Mouse (Mus musculus) heart, postnatal 36 days (tissue): ENCODE data around the gene Gm28035. TPM values are rescaled to one million over a fixed set of nuclear protein-coding genes. Genes with fewer than 3 reads are reported as not detected.

Source experiments
- DNase-seq, 2 experiments: peaks; one replicate each; pipeline ENCODE4 v3.0.0; 2021 to 2022
- intact Hi-C: fragments of 180-260 bp; cut with DNase I; formaldehyde crosslinking; loops from one replicate; pipeline ENCODE4 v1.15.1; 2025
- total RNA-seq, 2 experiments: library from RNA; stranded (reverse); gene quantifications; 2 replicates each; pipeline ENCODE4 v1.2.3; 2021

Gm28035 gene
- total RNA-seq, 2 experiments from 2014 or later = 4.5 to 5.5 TPM

DNA sequence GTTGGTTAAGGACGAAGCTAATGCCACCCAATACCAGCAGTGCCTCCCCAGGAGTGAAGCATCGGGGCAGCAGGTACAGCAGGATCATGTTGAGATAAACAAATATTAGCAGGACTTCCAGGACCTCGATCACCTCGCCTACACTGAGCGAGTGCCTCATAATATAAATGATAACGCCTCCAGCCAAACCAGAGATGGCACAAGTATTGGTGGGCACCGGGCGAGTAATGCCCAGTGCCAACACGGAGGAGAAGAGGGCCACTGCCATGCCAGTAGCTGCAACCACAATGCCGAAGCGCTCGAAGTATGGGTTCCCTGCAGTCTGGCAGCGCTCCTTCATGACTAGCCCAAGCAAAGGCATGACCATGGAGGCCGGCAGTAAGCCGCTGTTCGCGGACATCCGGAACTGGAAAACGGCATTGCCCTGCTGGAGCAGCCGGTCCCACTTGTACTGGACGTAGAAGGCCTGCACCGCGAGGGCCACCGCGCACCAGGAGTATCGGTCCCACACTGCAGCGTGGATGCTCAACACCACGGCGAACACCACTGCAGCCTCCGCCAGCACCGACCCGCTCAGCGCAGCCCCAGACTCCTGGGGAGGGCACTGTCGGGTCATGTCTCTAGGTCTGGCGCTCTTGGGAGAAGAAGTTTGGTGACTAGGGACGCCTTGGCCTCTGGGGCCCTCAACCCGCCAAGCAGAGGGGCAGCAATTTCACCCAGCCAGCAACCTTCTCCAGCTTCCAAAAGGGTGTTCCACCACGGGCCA is 45.2 kb downstream of the Gm28035 start:
- intact Hi-C loops = loop anchor here (5.0 kb wide), 1 partner anchor 158 kb away; no protein-coding TSS in a partner anchor
- peak in 1 of 2 experiments; percentile 17 for DNase-seq

GRCm38 (mm10) chr2:30286192-30287026 is 46.0 kb downstream of the Gm28035 start, which contains the start of the genes Dolk and Nup188:
Gene Dolk, minus strand, starts transcription at chr2:30286334.
Gene Nup188, plus strand, starts transcription at chr2:30286397.
- intact Hi-C loops = loop anchor here (5.0 kb wide), 1 partner anchor 159 kb away; no protein-coding TSS in a partner anchor
- peak; percentile 98 for DNase-seq

DNA sequence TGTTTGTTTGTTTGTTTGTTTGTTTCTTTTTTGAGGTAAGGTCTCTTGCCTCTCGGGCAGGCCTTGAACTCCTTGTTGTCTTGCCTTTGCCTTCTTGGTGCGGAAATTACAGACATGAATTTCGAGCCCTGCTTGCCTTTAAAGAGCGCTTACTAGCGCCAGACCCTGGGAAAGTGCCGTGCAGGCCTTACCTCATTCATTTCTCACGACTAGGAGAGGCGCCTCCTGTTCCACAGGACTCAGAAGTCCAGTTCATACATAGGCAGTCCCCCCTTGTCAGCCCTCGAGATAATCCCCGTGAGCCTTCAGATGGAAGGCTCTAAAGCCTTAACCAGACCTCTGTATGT is 46.6 kb downstream of the Gm28035 start:
- DNase-seq = no peak
- intact Hi-C loops = loop anchor here (5.0 kb wide), 1 partner anchor 160 kb away; no protein-coding TSS in a partner anchor

GRCm38 (mm10) chr2:30299525-30299924 is 59.2 kb downstream of the Gm28035 start:
- intact Hi-C loops = no loop called here
- no peak for DNase-seq

- intact Hi-C loops = no loop called here
- no peak for DNase-seq
Observed at GRCm38 (mm10) chr2:30299966-30300365, 59.6 kb downstream of the Gm28035 start.

DNA sequence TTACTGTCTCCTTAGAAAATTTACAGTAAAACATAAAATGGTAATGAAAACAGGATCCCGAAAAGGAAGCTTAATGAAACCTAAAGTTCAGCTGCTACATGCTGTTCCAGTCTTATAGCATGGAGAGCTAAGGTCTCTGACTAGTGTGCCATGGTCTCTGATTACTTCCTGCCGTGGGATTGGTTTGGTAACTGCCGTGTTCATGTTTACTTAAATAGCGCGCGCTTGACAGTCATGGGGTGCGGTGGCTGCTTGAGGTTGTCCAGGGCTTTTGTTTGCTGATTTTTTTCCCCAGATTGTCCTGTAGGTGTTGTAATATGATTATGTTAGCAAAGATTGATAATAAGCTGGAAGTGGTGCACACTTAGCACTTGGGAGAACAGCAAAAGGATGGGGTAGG is 65.7 kb downstream of the Gm28035 start:
- intact Hi-C loops = no loop called here
- no peak for DNase-seq

GRCm38 (mm10) chr2:30309351-30309750 is 69.0 kb downstream of the Gm28035 start:
- intact Hi-C loops = no loop called here
- no peak for DNase-seq

- DNase-seq = no peak
- intact Hi-C loops = no loop called here
Observed at GRCm38 (mm10) chr2:30311481-30311880, 71.1 kb downstream of the Gm28035 start.

- intact Hi-C loops = no loop called here
Observed at GRCm38 (mm10) chr2:30316136-30316535, 75.8 kb downstream of the Gm28035 start.

DNA sequence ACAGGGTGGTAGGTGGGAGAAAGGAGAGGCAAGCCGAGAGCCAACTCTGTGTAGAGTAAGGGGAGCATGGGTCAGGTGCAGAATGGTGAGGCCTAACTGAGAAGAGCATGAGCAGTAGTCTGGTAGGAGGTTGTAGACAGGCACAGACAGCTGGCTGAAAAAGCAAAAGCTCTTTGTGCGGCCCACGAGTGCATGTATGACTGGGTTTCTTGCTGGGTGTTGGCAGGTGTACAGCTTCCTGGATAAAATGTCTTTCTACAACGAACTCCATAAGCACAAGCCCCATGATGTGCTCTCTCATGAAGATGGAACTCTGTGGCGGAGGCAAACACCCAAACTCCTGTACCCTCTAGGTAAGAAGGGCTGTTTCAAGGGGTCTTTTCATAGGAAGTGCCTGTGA is 76.6 kb downstream of the Gm28035 start:
- no peak for DNase-seq
- intact Hi-C loops = no loop called here

More at GRCm38 (mm10) chr2:30316136-30316535, 75.8 kb downstream of the Gm28035 start:
- DNase-seq = no peak

DNA sequence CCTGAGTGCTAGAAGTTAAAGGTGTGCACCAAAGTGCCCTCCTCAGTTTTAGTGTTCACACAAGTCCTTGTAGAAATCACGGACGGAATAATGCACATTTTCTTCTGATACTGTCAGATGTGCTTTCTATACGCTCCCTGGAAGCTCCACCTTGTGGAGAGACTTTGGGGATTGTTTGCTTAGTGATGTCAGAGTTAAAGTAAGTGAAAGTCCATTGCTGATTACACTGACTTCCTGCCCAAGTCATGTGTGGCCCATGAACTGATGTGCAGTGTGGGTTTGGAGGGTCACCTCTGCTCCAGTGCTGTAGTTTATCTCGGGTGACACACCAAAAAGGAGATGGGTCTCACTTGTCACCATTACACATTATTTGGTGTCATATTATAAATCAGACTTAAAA is 78.9 kb downstream of the Gm28035 start:
- intact Hi-C loops = no loop called here

DNA sequence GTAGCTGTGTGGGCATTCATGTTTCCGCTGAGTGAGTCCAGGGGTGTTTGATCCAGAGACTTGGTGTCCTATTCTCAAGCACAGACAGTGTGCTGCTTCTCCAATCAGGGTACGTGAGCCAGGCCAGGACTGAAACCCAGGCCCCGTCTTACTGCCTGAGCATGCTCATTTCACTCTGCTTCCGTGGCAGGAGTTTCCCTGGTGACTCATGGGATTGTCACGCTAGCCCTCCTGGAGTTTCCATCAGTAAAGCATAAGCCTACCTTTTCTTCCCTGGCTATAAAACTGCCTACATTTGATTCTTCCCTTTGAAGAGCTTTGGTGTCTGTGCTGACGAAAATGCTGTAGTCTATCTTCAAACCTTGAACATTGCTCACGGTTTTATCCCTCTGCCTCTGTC is 82.7 kb downstream of the Gm28035 start:
- DNase-seq = no peak
- intact Hi-C loops = no loop called here

More for the DNA sequence above, 78.9 kb downstream of the Gm28035 start:
- DNase-seq = no peak

- no peak for DNase-seq
- intact Hi-C loops = no loop called here
Observed at GRCm38 (mm10) chr2:30325296-30325695, 84.9 kb downstream of the Gm28035 start.

DNA sequence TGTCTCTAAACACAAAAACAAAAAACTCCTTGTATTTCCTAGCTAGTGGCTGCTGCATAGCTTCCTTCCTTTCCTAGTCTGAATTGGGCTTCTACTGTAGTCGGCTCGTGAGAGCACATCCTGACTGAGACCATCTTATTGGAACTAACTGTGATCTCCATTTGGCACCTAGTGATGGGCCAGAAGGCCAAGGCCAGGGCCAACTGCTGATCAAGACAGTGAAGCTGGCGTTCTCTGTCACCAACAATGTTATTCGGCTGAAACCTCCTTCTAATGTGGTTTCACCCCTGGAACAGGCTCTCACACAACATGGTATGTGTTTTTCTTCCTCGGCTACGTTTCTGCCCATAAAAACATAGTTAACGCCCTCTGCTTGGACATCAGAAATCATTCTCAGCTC is 86.9 kb downstream of the Gm28035 start:
- DNase-seq = no peak
- intact Hi-C loops = no loop called here

- DNase-seq = no peak
- intact Hi-C loops = no loop called here
Observed at GRCm38 (mm10) chr2:30328791-30329190, 88.4 kb downstream of the Gm28035 start.

Other genes starting within 250 kb of the Gm28035 start
- 1 to 10 TPM; 6.4 to 8.2 TPM for gene Wdr34, start 191.7 kb upstream of the Gm28035 start, total RNA-seq
- 100 to 1,000 TPM in 1 of 2 experiments, 10 to 100 TPM in 1; 87.1 to 103 TPM for gene Set, start 183.2 kb upstream of the Gm28035 start, total RNA-seq
- gene Pkn3, start 162.9 kb upstream of the Gm28035 start, total RNA-seq = 10 to 100 TPM in 1 of 2 experiments, 1 to 10 TPM in 1; 8.3 to 11.5 TPM
- 1 to 10 TPM; 4.1 to 4.7 TPM for gene Zdhhc12, start 146.9 kb upstream of the Gm28035 start, total RNA-seq
- 10 to 100 TPM; 24.3 to 27.3 TPM for gene Zer1, start 116.0 kb upstream of the Gm28035 start, total RNA-seq
- 10 to 100 TPM; 17.5 to 18.0 TPM for gene Tbc1d13, start 106.8 kb upstream of the Gm28035 start, total RNA-seq
- gene Endog, start 69.1 kb upstream of the Gm28035 start, total RNA-seq = 10 to 100 TPM; 91.8 to 92.4 TPM
- 1 to 10 TPM; 5.8 to 6.0 TPM for gene Spout1, start 62.1 kb upstream of the Gm28035 start, total RNA-seq
- 10 to 100 TPM; 40.9 to 42.8 TPM for gene Kyat1, start 34.7 kb upstream of the Gm28035 start, total RNA-seq
- 10 to 100 TPM; 56.7 to 67.8 TPM for gene Lrrc8a, start 2.9 kb upstream of the Gm28035 start, total RNA-seq
- 100 to 1,000 TPM in 1 of 2 experiments, 10 to 100 TPM in 1; 96.9 to 120 TPM for gene Phyhd1, start 25.6 kb downstream of the Gm28035 start, total RNA-seq
- gene Gm28038, start 40.5 kb downstream of the Gm28035 start, total RNA-seq = 1 to 10 TPM in 1 of 2 experiments, under 1 TPM in 1; 0.92 to 3.1 TPM
- 10 to 100 TPM; 22.4 to 24.7 TPM for gene Dolk, start 45.8 kb downstream of the Gm28035 start, total RNA-seq
- 10 to 100 TPM; 17.0 to 20.5 TPM for gene Nup188, start 45.8 kb downstream of the Gm28035 start, total RNA-seq
- gene Sh3glb2, start 118.8 kb downstream of the Gm28035 start, total RNA-seq = 10 to 100 TPM; 41.9 to 43.1 TPM
- gene Miga2, start 123.7 kb downstream of the Gm28035 start, total RNA-seq = 10 to 100 TPM; 62.9 to 69.4 TPM
- 1 to 10 TPM; 7.6 to 8.8 TPM for gene Dolpp1, start 151.7 kb downstream of the Gm28035 start, total RNA-seq
- gene Crat, start 175.2 kb downstream of the Gm28035 start, total RNA-seq = 100 to 1,000 TPM; 496 to 534 TPM
- 10 to 100 TPM; 82.9 to 85.1 TPM for gene Ptpa, start 175.5 kb downstream of the Gm28035 start, total RNA-seq
- 1 to 10 TPM; 4.6 to 5.6 TPM for gene Ier5l, start 233.7 kb downstream of the Gm28035 start, total RNA-seq